Comparison of ENCODE assay signal across 8 mouse cellular contexts in genomic region chr1:52952143-52952542, GRCm38 (mm10).
DNase-seq lines count a peak whose midpoint lies in the region; ATAC-seq lines count a peak whose summit lies in the region.

No protein-coding gene starts in this region.

- no peaks in the 10 kb centered on the region for H3K4me1 ChIP-seq in neural tube, embryonic 11.5 days (ENCODE audit: control insufficient read depth, insufficient read depth, low read length)
- H3K4me1 ChIP-seq in heart, embryonic 12.5 days (replicated peaks): peaks cover 6% of the 10 kb centered on the region; the same call in 1 of the 2 replicates
- H3K4me1 ChIP-seq in liver, embryonic 12.5 days: peaks cover 14% of the 10 kb centered on the region; the same call in 1 of the 2 replicates

- no peak overlapping the region for H3K27ac ChIP-seq in neural tube, embryonic 11.5 days (ENCODE audit: low read depth, low read length)
- no peak overlapping the region for H3K27ac ChIP-seq in heart, embryonic 12.5 days (ENCODE audit: poor library complexity, severe bottlenecking)
- H3K27ac ChIP-seq in liver, embryonic 12.5 days: peak overlapping the region; percentile 65; the same call in 1 of the 2 replicates

- H3K4me2 ChIP-seq in neural tube, embryonic 11.5 days (ENCODE audit: low read depth): peak overlapping the region; percentile 91
- peak overlapping the region; percentile 98 for H3K4me2 ChIP-seq in heart, embryonic 12.5 days
- peak overlapping the region; percentile 80 for H3K4me2 ChIP-seq in liver, embryonic 12.5 days

- peak overlapping the region; percentile 44; the same call in 1 of the 2 replicates for H3K9ac ChIP-seq in neural tube, embryonic 11.5 days (ENCODE audit: low read length)
- peak overlapping the region; percentile 70 for H3K9ac ChIP-seq in heart, embryonic 12.5 days
- H3K9ac ChIP-seq in liver, embryonic 12.5 days: peak overlapping the region; percentile 56

- WGBS in neural tube, embryonic 11.5 days: 3% methylated on average over 5 of the region's 5 CpGs
- WGBS in heart, embryonic 12.5 days: 9% methylated on average over 5 of the region's 5 CpGs
- 9% methylated on average over 5 of the region's 5 CpGs for WGBS in liver, embryonic 12.5 days (ENCODE audit: insufficient replicate concordance)

- H3K27me3 ChIP-seq in neural tube, embryonic 11.5 days (ENCODE audit: control insufficient read depth, insufficient read depth, low read length): no peaks in the 10 kb centered on the region
- peaks cover 13% of the 10 kb centered on the region; the same call in 1 of the 2 replicates for H3K27me3 ChIP-seq in heart, embryonic 12.5 days (replicated peaks)
- H3K27me3 ChIP-seq in liver, embryonic 12.5 days (replicated peaks): peaks cover 24% of the 10 kb centered on the region; the same call in 1 of the 2 replicates
- H3K27me3 ChIP-seq in splenic B cell, adult 2 months (ENCODE audit: control insufficient read depth, insufficient read depth, low read length, poor library complexity, severe bottlenecking): 0 out of 2 replicates have a peak, but pooled peaks cover 2% of the 10 kb centered on the region

- H3K9me3 ChIP-seq in neural tube, embryonic 11.5 days (ENCODE audit: control insufficient read depth, low read length): no peaks in the 10 kb centered on the region
- H3K9me3 ChIP-seq in heart, embryonic 12.5 days (replicated peaks): no peaks in the 10 kb centered on the region
- no peaks in the 10 kb centered on the region for H3K9me3 ChIP-seq in liver, embryonic 12.5 days (replicated peaks)

- ATAC-seq in neural tube, embryonic 11.5 days (ENCODE audit: insufficient read depth, low FRiP score, low TSS enrichment): no peak
- peak; percentile 2; the same call in 1 of the 2 replicates for ATAC-seq in heart, embryonic 12.5 days (ENCODE audit: insufficient number of reproducible peaks, low FRiP score)
- no peak for ATAC-seq in liver, embryonic 12.5 days

- peak overlapping the region; percentile 51 for H3K4me3 ChIP-seq in neural tube, embryonic 11.5 days (ENCODE audit: low read depth, low read length)
- H3K4me3 ChIP-seq in heart, embryonic 12.5 days: peak overlapping the region; percentile 61
- H3K4me3 ChIP-seq in liver, embryonic 12.5 days: peak overlapping the region; percentile 57

- no peaks in the 10 kb centered on the region for H3K36me3 ChIP-seq in neural tube, embryonic 11.5 days (ENCODE audit: control insufficient read depth, insufficient read depth, low read length)
- no peaks in the 10 kb centered on the region for H3K36me3 ChIP-seq in heart, embryonic 12.5 days
- no peaks in the 10 kb centered on the region for H3K36me3 ChIP-seq in liver, embryonic 12.5 days
- H3K36me3 ChIP-seq in splenic B cell, adult 2 months (ENCODE audit: control insufficient read depth, insufficient read depth, low read length, poor library complexity, severe bottlenecking): no peaks in the 10 kb centered on the region

- DNase-seq in cerebellum, adult 11-12 months: peak; percentile 42
- DNase-seq in cerebellum, postnatal 4 days (ENCODE audit: low spot score in 2 of 2): no peak
- DNase-seq in neural tube, embryonic 11.5 days (ENCODE audit: low spot score): peak; percentile 22
- DNase-seq in neural tube, embryonic 10.5 days (ENCODE audit: extremely low spot score, low spot score): no peak
- peak; percentile 19 for DNase-seq in splenic B cell, adult 2 months (ENCODE audit: low read depth, low spot score)
- DNase-seq in spleen, postnatal 36 days (ENCODE audit: low spot score in 2 of 2): no peak

Comparison
In these comparisons a context has a peak if more than half of its experiments do, and no peak if none do; other contexts are left out.
1. DNase-seq: peak in cerebellum, adult 11-12 months (single experiment), neural tube, embryonic 11.5 days (single experiment) and splenic B cell, adult 2 months (single experiment); none in cerebellum, postnatal 4 days (0 of 2), neural tube, embryonic 10.5 days (single experiment) and spleen, postnatal 36 days (0 of 2).
2. Peak in every context shown above with its lines, with median percentiles within 50 percentile points of each other: H3K4me2 ChIP-seq, H3K4me3 ChIP-seq and H3K9ac ChIP-seq.